Mouse (Mus musculus) large intestine, adult 2 months (tissue): ENCODE measurements around the gene Mtus2. TPM values are rescaled to one million over a fixed set of nuclear protein-coding genes. Genes with fewer than 3 reads are reported as not detected.
A peak's percentile ranks its signal among the peaks of the same experiment; 100 is the strongest.

Experiments used
- DNase-seq: peaks from one replicate; pipeline ENCODE4 v3.0.0-alpha.2; 2012; ENCODE audit warnings: low read depth, low spot score
- WGBS: fragments of 180-500 bp; shearing (Covaris S2); methylation state at CpG from one replicate; pipeline ENCODE4 v1.1.7; 2018; 5-methylcytosine and 5-hydroxymethylcytosine counted together
- polyA plus RNA-seq: library from polyadenylated mRNA; depleted of rRNA; stranded (reverse); fragments of >200 nt; gene quantifications from 2 replicates; pipeline ENCODE4 v1.2.3, GENCODE M21; 2012

The Mtus2 gene
- polyA plus RNA-seq, 1 experiment: 2.2 TPM

- no peak for DNase-seq
- WGBS: 8% methylated on average over 11 of the region's 11 CpGs
Measured at GRCm38 (mm10) chr5:147956421-147956820, 699 bp upstream of the Mtus2 start.

DNA sequence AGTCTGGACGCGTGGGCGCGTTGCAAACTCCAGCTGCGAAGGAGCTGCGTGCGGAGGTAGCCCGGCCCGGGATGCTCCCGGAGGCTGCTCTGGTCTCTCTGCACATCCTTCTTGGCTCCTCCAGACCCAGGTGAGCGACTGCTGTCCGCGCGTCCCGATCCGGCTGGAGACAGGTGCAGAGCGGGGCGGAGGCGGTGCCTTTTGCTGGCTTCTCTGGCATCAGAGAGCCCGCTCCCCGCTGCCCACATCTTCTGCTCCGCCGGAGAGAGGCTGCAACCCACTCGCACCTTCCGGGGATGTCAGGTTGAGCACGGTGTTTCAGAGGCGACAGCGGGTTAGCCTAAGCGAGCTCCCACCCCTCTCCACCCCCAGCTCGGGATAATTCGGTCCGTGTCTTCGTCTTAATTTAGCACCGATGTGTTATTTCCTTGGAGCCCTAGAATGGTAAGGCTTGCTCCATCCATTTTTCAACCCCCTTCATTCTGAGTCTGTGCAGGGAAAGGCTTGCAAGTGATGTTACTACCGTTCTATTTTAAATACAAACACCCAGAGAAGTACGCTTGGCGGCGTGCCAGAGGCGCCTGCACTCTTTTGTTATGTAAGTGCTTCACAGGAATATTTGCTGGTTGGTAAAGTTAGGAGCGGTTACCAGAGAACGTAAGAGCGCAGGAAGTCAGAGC is 612 bp downstream of the Mtus2 start:
- under 1% methylated on average over 42 of the region's 42 CpGs for WGBS
- no peak for DNase-seq

DNA sequence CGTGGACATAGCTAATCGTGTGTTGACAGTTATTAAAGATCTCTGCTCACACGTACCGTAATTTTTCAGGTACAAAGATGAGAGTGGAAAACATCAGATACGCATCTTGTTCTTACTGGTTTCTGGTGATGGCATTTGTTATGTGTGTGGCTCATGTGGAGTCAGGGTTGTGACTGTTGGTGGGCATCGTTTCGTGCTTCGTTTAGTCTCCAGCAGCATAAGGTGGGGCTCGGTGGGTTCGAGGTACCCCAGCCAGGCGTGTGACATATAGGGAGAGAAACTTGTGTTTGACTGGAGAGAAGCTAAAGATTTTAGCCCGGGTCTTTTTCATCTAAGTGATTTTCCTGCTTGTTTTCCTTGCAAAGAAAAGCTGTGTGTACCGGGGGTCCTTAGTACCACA is 1.4 kb downstream of the Mtus2 start:
- no peak for DNase-seq

DNA sequence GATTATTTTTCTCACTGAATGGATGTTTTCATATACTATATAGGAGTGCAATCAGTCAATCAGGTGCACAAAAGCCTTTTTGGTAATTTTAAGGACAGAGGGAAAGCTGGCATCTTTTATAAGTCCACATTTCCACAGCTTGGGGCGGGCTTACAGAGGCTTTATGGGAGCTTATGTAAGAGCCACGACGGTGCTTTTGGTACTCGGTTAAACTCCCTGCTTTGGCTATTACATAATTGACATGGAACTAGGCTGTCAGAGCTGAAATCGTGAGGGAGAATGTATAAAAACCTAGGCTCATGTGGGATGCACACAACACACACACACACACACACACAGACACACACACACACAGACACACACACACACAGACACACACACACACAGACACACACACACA is 2.0 kb downstream of the Mtus2 start:
- WGBS: 6% methylated on average over 5 of the region's 5 CpGs
- DNase-seq: no peak

More for the DNA sequence above, 1.4 kb downstream of the Mtus2 start:
- 32% methylated on average over 13 of the region's 13 CpGs for WGBS

DNA sequence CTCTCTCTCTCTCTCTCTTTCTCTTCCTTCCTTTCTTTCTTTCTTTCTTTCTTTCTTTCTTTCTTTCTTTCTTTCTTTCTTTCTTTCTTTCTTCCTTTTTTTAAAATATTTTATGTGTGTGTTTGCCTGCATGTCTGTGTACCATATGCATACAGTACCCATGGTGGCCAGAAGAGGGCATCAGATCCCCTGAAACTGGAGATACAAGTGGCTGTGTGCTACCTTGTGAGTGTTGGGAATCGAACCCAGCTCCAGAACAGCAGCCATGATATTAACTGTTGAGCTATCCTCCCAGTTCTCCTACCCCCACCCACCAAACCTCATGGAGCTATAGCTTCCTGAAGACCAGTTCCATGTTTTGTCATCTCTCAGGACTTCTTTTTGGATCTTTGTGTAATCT is 3.7 kb downstream of the Mtus2 start:
- no peak for DNase-seq
- WGBS: 82% methylated on average over 1 of the region's 1 CpGs

- 29% methylated on average over 13 of the region's 13 CpGs for WGBS
- no peak for DNase-seq
Measured at GRCm38 (mm10) chr5:147963820-147964580, 6.9 kb downstream of the Mtus2 start.

DNA sequence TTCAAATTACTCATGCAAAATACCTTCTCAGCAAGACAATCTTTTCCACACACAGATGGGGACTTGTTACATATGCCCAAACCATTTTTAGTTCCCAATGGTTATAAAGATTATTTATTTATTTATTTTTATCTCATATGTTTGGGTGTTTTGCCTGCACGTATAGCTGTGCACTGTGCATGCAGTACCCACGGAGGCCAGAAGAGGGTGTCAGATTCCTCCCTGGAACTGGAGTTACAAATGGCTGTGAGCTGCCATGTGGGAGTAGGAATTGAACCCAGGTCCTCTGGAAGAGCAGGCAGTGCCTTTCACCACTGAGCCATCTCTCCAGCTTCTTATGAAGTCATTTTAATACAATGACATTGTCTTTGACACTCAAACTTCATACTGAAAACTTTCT is 7.7 kb downstream of the Mtus2 start:
- WGBS: 48% methylated on average over 2 of the region's 2 CpGs
- DNase-seq: no peak

DNA sequence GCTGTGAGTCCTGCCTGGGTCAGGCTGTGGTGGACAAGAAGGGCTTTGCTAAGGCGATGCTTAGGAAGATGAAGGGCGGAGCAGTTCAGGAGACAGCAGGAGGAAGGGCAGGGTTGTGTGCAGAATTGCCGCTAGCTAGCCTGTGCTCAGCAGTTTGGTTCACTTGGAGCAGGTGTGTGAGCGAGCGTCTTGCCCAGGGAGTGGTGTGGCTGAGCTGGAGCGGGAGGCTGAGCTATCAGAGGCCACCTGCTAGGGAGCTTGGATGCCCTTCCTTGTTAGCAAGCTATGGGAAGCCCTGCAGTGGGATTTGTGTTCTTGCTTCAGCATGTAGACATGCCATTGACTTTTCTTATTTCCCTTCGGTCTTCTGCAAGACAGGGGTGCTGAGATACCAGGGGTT is 9.5 kb downstream of the Mtus2 start:
- 64% methylated on average over 7 of the region's 7 CpGs for WGBS
- no peak for DNase-seq

DNA sequence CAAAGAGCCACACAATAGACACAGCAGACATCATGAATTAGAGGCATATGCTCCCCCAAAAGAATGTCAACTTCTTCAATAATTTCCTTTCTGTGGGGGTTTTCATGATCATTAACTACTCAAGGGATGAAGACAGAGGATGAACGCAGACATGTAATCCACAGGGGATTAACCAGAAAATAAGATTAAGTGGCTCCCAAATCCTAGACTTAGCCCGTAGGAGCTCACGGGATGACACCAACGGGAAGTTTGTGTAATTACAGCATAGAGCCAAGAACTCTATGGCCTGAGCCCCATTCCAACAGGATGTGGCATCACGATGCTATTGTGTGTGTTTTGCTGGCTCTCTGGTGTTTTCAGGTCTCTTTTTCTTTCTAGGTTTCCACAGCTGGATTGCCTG is 12.4 kb downstream of the Mtus2 start:
- DNase-seq: no peak
- 73% methylated on average over 5 of the region's 5 CpGs for WGBS

- DNase-seq: no peak
- whole genome bisulfite sequencing: 48% methylated on average over 13 of the region's 13 CpGs
Measured at GRCm38 (mm10) chr5:147976001-147976400, 18.9 kb downstream of the Mtus2 start.

DNA sequence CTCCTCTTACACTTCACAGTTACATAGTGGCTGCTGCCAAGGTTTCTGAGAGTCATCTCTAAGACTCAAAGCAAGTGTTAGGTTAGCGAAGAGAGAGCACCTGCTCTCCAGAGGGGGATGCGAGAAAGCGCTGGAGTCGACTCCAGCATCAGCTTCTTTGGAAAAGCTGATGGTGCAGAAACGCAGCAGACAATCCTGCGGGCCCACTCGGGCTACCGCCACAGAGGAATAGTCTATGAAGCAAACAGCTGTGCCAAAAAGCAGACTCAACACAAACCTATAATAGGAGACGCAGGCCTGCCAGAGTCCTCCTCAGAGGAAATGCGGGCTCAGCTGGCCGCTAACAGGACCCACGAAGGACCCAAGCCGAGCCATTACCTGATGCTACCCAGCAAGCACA is 23.5 kb downstream of the Mtus2 start:
- WGBS: 82% methylated on average over 13 of the region's 13 CpGs
- no peak for DNase-seq

DNA sequence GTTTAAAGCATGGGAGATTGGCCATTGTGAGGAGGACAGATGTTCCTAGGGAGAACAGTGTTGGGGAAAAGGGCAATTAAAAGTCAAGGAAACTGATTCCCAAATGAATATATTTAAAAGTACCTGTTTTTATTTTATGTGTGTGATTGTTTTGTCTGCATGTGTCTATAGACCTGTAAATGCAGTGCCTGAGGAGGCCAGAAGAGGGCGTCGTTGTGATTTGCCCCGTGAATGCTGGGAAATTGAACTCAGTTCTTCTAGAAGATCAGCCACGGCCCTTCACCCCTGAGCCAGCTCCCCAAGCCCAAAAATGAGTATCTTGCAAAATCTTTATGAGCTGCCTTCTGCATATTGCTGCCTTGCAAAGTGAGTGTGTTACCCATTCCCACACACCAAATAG is 33.2 kb downstream of the Mtus2 start:
- 74% methylated on average over 4 of the region's 4 CpGs for WGBS
- DNase-seq: no peak

DNA sequence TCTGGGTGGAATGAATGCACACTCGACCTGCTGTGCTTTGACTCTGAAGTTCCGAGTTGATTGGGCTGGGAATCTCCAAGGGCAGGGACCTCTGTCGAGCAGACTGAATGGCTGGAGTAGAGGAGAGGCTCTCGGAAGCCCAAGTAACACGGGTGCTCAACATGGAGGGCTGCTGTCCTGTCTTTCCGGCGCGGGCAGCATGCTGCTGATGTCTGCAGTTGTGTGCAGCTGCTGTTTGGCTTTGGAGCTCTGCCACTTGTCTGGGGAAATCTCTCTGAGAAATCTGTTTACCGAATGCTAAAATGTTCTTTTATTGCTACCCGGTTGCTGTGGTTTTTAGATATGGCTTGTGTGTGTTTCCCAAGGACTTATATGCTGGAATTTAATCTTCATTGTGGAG is 33.7 kb downstream of the Mtus2 start:
- no peak for DNase-seq
- WGBS: 56% methylated on average over 10 of the region's 10 CpGs

GRCm38 (mm10) chr5:147992581-147993378 is 35.7 kb downstream of the Mtus2 start:
- 8% methylated on average over 20 of the region's 20 CpGs for WGBS
- peak; percentile 79 for DNase-seq

- no peak for DNase-seq
- WGBS: 37% methylated on average over 4 of the region's 4 CpGs
Measured at GRCm38 (mm10) chr5:148005263-148005662, 48.1 kb downstream of the Mtus2 start.

DNA sequence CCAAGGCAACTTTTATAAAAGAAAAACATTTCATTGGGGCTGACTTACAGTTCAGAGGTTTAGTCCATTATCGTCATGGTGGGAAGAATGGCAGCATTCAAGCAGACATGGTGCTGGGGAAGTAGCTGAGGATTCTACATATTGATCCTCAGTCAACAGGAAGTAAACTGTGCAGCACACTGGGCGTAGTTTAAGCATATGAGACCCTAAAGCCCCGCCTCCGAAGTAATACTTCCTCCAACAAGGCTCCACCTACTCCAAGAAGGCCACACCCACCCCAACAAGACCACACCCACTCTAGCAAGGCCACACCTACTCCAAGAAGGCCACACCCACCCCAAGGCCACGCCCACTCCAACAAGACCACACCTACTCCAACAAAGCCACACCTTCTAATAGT is 55.0 kb downstream of the Mtus2 start:
- DNase-seq: no peak
- WGBS: 77% methylated on average over 5 of the region's 5 CpGs

DNA sequence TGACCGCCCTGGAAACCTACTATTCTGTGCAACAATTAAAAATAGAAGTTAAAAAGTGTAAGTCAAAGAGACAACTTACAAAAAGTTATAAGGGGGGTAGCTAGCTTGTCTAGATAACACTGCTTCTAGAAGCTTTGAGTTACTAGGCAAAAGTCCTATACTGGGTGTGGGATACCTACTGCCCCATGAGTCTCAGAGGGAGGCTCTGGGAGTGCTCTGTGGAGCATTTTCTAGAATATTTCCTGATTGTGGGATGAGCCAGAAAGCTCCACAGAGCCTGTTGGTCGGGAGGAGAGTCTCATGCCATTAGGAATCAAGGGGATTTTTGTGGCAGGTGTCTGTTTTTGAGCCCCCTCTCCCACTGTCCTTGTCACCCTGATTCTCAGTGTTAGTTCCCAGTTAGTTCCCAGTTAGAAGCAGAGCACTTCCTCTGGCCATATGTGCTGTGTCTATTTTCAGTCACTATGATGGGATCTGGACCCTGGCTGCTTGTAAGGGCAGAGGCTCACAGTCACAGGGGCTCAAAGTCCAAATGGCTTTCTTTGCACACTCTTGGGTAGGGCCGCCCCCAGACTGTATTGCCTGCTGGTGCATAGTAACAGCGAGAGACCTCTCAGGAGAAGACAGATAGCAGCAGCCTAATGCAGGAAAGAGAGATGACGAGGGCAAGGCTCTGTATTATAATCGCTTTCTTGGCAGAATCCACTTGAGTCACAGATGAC is 57.2 kb downstream of the Mtus2 start:
- DNase-seq: no peak
- 45% methylated on average over 6 of the region's 6 CpGs for WGBS

DNA sequence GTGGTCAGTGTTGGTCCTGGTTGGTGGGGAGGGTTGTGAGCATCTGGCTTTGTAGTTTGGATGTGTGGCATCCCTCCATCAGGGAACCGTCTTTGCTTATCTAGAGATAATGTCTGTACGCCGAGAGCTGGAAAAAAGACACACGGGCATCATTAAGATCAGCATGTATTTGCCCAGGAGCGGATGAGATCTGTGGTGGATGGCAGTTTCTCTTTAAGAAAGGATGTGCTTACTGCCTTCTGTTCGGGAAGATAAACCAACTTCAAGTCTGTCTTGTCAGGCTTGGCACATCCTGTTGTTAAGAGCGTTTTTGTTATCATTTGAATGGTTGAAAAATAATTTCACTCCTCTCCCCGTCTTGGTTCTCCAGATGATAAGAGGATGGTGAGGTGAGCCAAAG is 58.3 kb downstream of the Mtus2 start:
- WGBS: 75% methylated on average over 8 of the region's 8 CpGs
- DNase-seq: no peak

- no peak for DNase-seq
- 91% methylated on average over 11 of the region's 11 CpGs for WGBS
Measured at GRCm38 (mm10) chr5:148017371-148017770, 60.3 kb downstream of the Mtus2 start.

DNA sequence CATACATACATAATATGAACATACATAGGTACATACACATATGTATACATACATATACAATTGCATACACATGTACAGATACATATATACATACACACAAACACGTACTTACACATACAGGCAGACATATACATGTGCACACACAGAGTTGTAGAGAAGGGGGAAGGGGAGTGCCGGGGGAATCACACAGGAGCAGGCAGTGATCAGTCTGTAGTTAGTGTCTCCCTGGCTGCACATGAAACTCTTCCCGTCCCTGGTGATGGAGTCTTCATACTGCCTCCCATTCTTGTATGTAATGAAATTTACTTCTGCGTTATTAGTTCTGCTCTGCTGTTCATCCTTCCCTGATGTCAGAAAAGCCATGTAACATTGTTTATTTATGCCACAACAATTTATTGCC is 65.7 kb downstream of the Mtus2 start:
- whole genome bisulfite sequencing: 68% methylated on average over 4 of the region's 4 CpGs
- no peak for DNase-seq
